Mouse (Mus musculus) MN1 (cell line): Measurements from ENCODE around the gene Mxi1.

Experiments
- DNase-seq: peaks from one replicate; pipeline ENCODE4 v3.0.0-alpha.2; 2016; ENCODE audit warnings: low spot score

Gene Mxi1

DNA sequence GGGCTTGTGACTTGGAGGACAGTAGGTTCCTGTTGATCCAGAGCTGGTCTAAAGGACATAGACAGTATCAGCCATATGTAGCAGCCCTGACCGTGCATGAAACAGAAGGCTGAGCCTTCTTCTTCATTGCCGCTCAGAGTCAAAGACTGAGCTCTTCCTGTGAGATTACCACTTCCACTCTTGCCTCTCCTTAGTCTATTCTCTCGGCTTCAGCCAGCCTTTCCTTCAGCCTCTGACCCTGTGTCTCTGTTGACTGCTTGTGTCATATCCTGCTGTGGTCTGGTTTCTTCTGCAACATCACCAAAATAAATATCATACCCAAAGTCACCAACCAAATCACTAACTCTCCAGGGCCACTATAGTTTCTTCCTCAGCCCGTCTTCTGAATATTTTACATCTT, 88.9 kb downstream of the Mxi1 start:
- DNase-seq: no peak

DNA sequence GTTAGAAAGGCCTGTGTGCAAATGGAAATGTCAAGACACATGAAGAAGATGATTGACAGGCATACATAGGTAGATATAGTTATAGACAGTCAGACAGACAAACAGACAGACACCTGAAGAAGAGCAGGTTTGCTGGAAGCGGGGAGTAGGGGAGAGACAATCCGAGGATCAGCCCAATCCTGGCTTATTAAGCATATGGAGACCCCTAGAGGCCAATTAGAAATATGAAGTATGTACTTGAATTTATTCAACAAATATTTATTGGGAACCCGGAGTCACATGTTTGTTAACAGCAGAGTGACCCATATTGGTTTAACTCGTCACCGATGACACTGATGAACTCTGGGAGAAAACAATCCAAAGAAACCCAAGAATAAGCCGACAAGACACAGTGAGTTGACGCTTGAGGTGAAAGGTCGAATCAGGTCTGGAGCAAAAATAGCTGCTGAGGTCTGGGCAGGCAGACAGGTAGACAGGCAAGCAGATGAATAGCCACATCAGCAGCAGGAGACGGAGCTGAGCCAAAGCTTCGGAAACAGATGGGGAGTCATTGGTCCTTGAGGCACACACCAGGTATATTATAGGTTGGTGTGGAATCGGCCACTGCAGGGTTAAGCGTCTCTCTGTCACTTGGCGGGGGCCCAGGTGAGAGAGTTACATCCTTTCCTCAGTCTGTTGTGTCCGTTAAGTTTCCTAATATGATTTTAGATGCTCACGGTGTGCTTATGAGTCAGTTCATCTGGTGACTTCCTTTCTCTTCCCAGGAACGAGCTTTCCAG, 90.2 kb downstream of the Mxi1 start:
- DNase-seq: no peak

DNA sequence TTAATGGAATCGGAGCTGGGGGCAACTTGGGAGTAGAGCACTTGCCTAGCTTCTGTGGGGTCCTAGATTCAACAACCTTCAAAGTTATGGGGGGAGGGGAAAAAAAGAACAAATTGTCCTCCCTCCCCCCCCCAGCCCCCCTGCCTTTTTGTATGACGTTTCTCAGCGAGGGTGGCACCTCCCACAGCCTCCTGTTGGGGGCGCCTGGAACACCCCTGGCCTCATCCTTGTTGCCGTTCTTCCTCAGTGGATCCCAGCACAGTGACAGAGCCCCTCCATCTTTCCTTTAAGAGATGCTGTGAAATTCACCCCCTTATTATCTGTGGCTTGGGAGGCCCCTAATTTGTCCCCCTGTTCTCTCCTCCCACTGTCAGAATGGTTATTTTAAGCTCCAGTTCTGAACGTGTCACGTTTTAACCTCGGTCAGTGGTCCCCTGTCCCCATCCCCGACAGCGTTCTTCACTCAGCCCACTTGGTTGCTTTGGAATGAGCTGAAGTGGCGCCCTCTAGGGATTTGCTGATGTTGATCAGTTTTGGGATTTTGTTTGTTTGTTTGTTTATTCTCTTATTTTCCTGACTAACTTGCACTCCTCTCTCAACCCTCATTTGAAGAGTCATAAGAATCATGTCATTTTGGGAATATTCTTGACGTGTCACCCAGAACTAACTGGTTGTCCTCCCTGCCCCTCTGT, 92.6 kb downstream of the Mxi1 start:
- no peak for DNase-seq

DNA sequence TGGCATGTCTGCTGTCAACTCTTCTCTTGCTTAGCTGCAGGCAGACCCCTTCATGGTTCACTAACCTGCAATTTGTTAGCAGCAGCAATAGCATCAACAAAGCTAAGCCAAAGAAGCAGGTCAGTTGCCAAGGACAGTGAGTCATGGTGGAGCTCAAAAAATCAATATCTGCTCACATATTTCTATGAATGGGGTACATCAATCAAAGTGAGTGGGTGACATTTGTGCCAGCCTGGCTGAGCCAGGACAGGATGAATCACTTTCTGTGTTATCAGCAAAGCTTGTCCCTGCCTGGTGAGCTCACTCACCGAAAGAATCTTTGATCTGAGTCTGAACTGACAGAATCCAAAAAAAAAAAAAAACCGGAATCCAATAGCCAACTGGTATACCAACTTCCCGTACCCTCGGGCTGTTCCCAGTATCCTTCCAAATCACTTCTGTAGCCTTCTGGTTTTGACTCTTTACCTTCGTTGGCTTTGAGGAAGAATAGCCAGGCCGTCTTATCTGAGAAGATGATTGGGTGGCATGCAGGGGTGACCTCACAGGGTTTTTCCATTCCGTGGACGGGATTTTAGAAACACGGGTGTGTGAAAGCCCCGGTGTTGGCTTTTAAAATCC, 94.0 kb downstream of the Mxi1 start:
- peak; percentile 79 for DNase-seq

DNA sequence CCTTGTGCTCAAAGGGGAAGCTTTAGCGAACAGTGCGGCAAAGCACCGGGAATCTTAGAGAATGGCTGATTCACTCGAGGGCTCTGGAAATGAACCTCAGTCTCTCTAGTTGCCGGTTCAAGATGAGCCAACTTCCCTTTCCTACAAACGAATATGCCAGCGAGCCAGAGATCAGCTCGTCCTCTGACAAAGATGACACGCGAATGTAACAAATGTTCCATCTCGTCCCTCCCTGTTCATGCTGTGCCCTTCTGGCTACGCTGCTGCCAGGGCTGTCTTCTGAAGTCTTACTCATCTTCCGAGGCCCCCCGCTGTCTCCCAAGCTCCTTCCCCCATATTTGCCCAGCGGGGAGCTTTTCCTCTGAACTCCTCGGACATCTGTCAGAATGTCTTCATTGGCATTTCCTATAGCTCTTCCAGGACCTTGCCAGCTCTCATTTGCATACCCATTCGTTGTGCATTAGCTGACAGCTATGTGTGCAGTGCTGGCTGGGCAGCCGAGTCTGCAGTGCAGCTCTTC, 94.6 kb downstream of the Mxi1 start:
- DNase-seq: peak; percentile 57

DNA sequence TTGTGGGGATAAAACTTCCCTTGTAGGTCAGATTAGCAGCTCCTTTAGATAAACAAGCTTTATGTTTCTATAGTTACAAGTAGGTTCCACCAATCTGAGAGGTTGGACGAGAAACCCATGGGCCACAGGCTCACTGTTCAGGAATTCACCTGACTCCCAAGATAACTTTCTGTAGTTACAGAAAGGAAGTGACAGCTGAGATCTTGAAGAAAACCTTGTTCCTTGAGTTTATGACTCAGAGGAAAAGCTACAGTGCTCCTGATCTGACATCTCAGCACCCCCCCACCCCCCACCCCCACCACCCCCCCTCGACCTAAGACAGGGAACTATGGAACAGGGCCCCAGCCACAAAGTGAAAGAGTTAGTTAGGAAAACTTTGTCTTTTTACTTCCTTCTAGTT, 95.5 kb downstream of the Mxi1 start:
- no peak for DNase-seq

DNA sequence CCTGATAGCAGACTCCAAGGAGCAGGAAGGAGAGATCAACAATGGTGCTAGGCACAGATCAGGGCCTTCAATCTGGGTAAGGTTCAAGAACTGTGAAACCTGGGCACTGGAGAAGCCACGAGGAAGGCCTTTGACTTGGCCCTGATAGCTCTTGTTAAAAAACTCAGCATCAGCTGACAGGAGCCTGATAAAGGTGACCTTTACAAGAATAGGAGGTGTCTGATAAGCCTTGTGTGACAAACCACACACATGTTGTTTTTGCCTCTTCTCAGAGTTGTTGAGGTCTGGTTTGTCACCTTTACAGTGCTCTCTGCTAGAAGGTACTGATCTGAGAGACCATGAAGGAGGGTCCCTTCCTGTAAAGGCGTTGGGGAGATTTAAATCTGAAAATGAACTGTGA, 97.0 kb downstream of the Mxi1 start:
- no peak for DNase-seq

DNA sequence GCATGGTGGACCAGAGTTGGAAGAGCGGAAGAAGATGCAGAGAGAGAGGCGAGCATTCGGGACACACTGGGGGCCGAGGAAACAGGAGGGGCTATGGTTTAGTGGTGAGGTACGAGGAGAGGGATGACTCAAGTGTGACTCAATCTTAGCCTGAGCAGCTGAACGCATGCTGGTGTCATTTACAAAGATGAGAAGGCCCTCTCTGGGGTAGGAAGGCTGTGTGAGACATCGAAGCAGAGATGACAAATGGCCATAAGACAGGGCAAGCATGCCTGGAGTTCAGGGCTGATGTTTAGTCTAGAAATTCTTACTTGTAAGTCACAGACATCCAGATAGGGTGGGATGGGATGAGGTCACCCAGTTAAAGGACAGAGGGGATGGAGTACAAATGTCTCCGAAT, 98.1 kb downstream of the Mxi1 start:
- DNase-seq: no peak

DNA sequence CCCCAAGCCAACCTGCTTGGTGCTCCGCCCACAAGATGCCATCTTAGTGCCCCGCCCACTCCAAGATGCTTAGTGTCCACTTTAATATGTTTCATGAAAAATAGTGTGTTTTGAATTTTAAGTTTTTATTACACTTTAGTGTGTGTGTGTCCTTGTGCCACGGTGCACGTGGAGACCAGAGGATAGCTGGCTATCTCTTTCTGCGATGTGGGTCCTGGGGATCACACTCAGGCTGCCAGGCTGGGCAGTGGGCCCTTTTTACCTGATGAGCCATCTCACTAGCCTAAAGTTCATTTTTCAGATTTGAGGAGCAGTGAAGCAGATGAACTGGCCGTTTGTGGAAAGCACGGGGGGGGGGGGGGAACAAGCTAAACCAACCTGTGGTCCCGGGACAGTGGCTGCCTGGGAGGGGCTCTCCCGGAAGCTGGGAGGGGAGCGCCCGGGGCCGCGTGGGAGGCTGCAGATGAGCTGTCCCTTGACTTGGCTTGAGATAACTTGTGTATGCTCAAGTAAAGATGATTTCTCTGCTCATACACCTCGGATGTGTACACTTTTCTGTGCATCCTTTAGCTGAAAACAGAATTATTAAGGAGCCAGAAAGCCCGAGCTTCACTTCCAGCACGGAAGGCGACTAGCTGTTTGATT, 99.5 kb downstream of the Mxi1 start:
- DNase-seq: no peak

DNA sequence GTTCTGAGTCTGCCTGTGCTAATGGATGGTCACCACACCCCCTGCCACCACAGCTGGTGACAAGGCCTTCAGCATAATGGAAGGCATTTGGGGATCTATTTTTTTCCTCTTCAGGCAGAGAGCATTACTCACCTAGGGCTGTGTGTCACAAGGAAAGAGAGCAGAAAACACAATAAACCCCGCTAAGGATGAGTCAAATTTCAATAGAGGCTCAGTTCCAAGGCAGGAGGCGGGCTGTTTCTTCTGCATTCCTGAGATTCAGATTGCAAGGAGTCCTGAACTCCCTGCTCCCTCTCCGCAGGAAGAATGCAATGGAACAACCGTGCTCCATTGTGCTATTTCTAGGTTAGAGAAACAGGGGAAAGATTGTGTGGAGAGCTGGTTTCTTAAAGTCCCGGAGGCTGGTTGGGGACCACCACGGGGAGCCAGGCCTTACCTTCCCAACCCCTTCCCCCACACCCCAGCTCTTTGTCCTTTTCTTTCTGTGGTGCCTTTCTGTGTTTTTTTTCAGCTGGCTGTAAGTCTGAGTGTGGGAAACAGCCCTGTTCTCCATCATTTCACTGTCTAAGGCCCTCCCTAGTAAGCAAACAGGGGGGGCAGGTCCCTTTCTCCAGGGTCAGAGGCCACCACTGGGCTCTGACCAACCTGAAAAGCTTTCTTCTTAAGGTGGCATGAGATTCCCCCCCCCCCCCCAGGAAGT, 102.0 kb downstream of the Mxi1 start:
- no peak for DNase-seq

DNA sequence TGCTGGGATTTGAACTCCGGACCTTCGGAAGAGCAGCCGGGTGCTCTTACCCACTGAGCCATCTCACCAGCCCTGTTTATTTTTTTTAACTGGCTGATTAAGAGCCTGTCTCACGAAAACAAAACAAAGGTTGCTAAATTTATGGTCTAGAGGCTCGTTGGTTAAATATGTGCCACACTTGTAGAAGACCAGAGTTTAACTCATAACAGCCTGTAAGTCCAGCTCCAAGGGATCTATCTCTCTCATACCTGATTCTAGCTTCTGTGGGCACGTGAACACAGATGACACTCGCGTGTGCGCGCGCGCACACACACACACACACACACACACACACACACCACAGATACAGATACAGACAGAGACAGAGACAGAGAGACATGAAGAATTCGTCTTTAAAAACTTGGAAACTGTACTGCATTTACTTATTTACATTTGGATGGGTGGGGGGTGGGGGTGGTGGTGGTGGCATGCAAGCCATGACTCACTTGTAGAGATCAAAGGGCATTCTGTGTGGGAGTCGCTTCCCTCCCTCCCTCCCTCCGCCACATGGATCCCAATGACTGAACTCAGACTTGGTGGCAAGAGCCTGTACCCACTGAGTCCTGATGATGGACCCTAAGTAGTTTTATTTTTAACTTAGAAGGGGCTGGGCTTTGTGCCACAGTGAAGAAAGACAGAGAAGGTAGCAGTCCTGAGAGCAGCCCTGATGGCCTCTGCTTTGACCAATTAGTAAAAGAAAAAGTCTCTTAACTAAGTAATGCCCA, 103.5 kb downstream of the Mxi1 start:
- DNase-seq: no peak

DNA sequence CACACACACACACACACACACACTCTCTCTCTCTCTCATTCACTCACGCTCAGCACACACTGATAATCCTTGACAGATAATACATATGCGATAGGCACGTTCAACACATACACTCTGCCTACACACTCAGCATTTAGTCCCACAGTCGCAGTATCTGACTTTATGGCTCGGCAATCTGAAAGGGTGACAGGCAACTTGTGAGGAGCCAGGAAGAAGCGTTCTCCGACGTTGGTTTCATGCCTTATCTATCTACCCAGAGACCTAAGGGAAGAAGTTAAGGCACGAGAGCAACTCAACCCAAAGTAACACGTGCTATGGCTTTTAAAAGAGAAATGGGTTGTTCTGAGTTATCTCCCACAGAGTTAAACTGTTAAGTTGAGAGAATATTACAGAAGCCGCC, 104.3 kb downstream of the Mxi1 start:
- DNase-seq: no peak

DNA sequence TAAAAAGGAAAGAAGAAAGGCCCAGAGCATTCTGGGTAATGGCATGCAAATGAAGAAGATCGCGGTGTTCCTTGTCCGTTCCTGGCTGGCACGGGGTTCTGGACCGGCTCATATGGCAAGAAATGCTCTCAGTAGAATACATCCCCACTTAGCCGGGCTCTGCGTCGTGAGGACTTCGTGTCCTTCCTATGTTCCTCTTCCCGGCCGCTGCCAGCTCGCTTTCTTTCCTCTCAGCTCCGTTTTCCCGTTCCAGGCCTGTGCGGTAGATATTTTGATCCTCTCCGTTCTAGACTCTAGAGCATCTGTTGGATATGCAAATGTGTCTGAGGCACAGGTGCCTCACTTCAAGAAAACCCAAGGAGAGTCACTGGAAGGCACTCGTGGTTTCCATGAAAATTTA, 104.9 kb downstream of the Mxi1 start:
- DNase-seq: peak; percentile 47

DNA sequence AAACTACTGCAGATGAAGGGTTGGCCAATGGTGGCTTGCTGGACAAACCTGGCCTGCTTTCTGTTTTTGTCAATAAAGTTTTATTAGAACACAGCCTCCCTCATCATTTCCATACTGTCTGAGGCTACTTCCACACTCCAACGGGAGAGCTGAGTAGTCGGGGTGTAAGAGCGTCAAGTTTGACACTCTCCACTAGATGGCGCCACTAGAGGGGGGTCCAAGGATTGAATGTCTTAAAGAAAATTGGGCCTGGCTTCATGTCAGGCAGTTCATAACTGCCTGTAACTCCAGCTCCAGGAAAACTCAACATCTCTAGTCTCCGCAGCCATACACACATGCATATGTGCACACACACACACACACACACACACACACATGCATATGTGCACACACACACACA, 109.5 kb downstream of the Mxi1 start:
- DNase-seq: peak; percentile 72

DNA sequence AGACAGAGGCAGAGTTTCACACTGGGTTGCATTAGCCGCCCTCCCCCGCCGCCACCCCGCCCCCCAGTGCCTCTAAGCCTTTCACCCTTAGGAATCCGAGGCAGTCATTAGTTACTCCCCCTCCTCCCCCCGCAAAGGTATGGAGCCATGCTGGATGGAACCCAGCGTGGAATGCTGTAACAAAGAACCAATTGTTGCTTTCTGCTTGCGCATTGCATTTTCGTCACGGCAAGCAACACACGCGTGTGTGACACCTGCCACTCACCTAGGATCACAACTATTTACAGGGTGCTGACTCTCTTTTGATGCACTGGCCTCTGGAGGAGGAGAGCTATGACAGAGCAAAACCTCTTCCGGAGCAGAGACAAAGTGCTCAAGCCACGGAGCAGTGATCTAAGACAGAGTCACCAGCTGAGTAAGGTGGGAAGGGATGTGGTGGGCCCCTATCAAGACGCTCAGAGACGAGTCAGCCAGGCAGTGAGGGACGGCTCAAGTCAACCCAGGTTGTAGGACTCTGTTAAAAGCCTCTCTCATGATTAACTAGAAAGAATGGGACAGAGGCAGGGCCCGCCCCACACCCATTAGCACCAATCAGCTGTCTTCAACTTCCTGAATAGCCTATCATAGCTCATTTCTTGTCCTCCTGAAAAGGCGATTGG, 110.7 kb downstream of the Mxi1 start:
- DNase-seq: peak; percentile 40

DNA sequence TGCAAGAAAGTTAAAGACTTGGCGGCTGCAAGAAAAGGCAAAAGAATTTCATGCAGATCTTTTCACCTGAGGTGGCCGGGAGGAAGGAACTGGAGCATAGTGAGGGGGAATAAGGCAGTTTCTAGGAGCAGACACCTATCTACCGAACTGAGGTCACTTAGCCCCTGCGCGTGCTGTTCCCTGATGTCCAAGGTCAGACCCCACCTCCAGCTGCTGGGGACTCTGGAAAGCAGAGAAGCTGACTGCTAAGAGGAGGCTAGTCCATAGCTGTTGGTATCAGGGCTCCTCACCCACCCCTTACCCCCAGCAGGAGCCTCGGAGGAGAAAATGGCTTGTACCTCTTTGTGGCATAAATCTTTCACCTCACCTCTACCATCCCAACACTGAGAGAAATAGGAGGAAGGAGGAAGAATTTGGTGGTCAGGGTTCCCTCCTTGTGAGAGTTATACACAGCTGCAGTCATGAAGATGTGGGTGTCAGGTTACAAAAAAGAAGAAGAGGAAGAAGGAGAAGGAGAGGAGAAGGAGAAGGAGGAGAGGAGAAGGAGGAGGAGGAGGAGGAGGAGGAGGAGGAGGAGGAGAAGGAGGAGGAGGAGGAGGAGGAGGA, 111.4 kb downstream of the Mxi1 start:
- no peak for DNase-seq

DNA sequence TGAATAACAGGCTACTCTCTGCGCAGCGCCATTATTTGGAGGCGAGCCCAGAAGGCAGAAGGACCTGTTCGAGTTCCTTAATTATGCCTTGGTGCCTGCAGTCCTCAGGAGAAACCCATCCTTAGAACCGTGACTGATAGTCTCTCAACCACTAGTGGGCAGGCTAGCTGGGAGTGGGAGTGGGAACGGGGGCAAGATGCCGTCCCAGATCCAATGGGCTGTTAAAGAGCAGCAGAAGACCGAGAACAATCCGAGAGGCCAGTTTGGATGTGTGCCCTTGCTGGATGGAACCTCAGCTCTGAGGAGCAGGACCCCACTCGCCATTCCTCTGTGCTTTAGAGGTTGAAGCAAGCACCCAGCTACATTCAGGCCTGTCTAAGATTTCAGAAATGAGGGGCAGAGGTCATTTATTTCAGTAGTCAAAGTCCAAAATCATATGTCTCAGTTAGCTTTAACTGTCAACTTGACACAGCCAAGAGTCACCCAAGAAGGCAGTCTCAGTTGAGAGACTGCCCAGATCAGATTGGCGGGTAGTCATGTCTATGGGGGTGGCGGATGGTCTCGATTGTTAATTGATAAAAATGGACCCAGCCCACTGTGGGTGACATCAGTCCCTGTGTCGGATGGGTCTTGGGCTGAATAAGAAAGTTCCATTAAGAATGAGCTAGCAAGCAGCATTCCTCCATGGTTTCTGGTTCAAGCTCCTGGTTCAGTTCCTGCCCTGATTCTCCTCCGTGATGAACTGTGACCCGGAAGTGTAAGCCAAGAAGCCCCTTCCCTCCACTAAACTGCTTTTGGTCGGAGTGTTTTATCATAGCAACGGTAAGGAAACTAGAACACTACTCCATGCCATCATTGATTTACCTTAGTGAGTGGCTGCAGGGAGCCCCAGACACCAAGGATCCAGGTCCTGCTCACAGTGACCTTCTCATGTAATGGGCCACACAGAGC, 112.3 kb downstream of the Mxi1 start:
- DNase-seq: no peak

DNA sequence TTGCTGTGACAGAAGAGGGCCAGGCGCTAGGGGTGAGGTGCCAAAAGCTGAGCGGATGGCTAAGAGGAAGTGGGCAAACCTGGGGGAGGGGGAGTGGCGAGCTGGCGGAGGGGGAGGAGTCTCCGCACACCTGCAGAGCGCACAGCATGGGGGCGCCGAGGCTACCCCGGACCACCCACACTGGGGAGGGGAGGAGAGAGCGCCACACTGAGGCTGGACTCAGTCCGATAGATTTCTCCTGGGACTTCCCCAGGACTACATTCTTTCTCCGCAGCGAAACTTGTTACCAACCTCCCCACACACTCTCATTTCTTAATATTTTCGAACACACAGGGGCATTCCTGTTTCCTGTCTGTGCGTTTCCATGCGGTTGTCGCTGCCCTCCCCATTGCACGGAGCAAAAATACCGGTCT, 113.0 kb downstream of the Mxi1 start:
- DNase-seq: no peak

DNA sequence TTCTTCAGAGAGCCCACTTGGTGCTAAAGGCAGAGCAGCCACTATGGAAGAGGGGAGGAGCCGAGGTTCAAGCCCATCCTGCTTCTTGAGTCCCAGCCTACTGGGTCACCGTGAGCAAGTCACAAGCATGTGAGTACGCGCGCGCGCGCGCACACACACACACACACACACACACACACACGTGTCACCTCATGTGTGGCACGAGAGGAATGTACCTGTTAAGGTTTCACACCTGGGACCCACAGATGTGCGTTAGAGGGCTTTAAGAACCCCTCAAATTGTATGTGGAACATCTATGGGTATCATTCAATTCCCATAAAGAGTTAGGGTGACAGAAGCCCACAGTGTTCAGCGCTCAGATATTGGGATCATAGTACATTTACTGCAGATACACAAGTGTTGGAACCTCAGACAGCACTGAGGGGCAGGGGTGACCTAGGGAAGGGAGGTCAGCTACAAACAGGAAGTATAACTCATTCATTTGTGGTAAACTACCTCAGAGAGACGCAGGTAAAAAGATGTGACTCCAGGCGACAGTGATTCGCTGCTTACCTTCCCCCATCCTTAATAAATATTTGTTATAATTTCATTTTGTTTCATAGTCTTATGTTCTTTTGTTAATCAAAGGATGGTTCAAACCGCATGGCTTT, 113.6 kb downstream of the Mxi1 start:
- DNase-seq: no peak
